Mouse (Mus musculus) gastrocnemius, postnatal 25 days (tissue): ENCODE data around the gene Hoxb5. TPM values are rescaled to one million over a fixed set of nuclear protein-coding genes. Genes with fewer than 3 reads are reported as not detected.

Experiments used
- DNase-seq: peaks from one replicate; pipeline ENCODE4 v3.0.0; 2022
- long read RNA-seq, 2 experiments: library from polyadenylated mRNA; stranded (forward); transcript quantifications; one replicate each; pipeline ENCODE4 v2.0.0; 2021
- total RNA-seq, 2 experiments: library from RNA; stranded (reverse); gene quantifications; 1 replicate in 1 of 2; 2 replicates in 1 of 2; pipeline ENCODE4 v1.2.3; 2021

Gene Hoxb5
- under 1 TPM; 0.38 to 0.64 TPM for total RNA-seq
- long read RNA-seq, experiment 1: 0 reads
- long read RNA-seq, experiment 2, partial matches to known transcripts: 0 of 2 reads
- long read RNA-seq, experiment 2, other reads (novel, unspliced or antisense): 0 of 2 reads

DNA sequence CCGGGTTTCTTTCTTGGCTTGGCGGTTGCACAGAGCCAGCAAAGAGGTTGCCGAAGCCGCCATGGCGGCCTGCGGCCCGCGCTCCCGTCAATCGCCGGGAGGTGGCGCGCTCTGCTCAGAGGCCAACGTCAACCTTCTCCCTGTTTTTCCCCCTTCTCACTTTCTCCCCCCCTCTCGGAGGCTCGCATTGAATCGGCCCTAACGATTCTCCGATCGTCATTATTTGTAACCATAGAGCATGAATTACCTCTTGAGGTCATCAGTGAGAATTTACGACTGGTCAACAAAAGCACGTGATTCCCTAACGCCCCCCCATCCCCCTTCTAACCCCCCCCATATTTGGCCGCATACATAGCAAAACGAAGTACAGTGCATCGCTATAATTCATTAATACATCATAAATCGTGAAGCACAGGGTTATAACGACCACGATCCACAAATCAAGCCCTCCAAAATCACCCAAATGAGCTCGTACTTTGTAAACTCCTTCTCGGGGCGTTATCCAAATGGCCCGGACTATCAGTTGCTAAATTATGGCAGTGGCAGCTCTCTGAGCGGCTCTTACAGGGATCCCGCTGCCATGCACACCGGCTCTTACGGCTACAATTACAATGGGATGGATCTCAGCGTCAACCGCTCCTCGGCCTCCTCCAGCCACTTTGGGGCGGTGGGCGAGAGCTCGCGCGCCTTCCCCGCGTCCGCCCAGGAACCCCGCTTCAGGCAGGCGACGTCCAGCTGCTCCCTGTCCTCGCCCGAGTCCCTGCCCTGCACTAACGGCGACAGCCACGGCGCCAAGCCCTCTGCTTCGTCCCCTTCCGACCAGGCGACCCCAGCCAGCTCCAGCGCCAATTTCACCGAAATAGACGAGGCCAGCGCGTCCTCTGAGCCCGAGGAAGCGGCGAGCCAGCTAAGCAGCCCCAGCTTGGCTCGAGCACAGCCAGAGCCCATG lies at the start of gene Hoxb5:
TSS of gene Hoxb5 (plus strand) at position 186 of the 949 bp plus-strand sequence.
- DNase-seq: peak; percentile 57

- no peak for DNase-seq
Observed at GRCm38 (mm10) chr11:96254221-96254620, 48.9 kb upstream of the Hoxb5 start.

DNA sequence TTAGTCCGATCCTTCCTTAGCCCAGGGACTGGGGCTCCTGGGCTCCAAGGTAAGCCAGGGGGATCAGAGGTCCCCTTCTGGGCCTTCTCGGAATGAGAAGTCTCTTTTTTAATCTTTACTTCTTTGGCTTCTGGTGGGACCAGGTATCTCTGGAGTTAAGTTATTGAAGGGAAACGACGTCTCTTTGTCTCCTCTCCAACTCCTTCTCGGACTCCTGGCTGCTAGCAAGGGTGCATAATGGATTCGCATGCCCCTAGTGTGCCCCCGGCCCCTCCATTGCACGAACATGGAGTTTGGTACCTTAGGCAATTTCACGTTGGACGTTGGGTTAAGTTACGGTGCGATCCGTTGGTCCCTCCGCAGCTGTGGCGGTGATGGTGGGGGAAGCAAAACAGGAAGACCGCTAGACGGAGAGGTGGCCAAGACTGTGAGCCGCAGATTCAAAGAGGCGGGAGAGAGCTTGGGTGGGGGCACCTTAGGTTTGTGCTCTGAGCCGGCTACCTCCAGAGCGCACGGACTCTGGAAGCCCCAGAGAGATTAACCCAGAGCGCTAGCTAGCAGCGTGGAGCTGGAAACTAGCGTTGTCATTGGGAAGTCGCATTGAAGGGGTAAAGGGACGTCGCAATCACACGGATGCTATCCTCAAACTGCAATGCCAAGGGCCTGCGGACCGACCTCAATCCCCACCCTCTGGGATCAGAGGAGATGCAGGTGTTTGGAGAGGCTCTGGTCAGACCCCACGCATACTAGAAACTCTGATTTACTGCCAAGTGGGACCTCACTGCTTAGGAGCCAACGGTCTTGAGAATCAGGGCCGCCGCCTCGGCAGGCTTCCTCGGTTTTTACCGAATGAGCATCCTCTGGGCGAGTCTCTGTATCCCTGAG lies 47.8 kb upstream of the Hoxb5 start:
- no peak for DNase-seq

DNA sequence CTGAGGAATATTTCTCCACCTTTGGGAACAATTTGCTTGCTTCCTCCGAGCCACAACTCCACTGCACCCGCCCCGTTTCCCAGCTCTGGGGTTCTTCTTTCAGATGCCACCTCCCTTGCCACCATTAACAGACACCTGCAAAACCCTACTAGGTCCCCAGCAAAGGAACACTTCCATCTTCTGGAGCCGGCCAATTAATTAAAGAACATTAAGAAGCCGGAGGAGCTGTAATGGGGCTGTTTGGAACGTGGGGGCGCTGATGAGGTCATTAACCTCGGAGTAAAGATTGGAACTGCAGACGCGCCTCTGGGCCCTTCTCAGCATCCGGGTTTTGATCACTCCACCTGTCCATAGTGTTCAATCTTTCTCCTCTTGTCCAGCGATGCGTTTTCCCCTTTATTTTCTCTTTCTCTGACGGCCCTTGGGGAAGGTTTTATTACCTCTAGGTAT lies 47.1 kb upstream of the Hoxb5 start:
- DNase-seq: no peak

DNA sequence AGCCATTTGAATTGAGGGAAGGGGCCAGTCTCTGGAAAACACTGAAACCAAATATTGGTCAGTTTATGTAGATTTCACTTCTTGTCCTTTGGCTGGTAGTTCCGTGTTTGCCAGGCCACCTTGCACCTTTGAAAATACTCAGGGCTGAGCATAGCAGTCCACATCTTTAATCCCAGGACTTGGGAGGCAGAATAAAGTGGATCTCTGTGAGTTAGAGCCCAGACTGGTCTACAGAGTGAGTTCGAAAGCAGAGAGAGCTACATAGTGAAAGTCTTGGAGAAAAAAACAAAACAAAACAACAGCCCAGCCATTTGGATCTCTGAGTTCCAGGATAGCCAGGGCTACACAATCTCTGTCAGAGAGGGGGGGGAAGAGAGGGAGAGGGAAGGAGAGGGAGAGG lies 46.0 kb upstream of the Hoxb5 start:
- DNase-seq: no peak

- no peak for DNase-seq
Observed at GRCm38 (mm10) chr11:96259038-96259437, 44.1 kb upstream of the Hoxb5 start.

DNA sequence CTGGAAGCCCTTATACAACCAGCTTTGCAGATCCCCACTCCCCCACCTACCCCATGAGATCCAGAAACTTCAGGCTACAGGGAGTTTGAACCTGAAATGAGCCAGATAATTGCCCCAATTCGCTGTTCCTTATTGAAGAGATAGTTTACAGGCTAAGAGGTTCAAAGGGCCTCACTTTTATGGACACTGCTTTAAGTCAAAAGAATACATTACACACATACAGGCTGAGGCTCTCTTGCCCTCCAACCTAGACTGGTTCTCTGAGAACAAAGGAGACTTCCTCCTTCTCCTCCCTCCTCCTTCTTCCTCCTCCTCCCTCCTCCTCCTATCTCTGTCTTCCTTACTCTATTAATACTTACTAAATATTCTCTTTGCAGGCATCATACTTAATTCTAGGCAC lies 43.6 kb upstream of the Hoxb5 start:
- DNase-seq: no peak

- no peak for DNase-seq
Observed at GRCm38 (mm10) chr11:96260310-96260970, 42.7 kb upstream of the Hoxb5 start.

GRCm38 (mm10) chr11:96261323-96261890 lies 41.7 kb upstream of the Hoxb5 start:
- DNase-seq: no peak

DNA sequence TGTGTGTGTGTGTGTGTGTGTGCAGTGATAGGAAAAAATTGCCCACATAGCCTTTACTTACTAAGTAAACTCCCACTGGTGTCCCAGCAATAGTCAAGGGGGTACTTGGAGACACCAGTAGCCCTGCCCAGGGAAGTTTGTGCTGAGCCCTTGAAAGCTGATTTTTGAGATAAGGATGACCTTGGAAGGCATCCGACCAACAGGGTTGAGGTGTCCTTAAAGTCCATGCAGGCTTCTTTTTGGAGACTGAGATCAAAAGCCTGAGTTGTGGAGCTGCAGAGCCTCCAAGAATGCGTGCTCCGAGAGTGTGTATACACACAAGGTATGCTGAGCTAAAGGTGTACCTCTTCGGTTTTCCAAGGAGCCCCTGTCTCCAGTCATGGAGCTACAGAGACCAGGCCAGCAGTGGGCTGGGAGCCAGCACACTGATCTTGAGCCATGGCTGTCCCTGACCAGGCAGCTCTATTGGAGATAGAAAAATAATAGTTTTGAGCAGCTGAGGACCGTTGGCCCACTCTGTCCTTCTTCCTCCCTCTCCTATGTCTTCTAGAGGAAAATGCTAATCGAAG lies 40.8 kb upstream of the Hoxb5 start:
- DNase-seq: no peak

- no peak for DNase-seq
Observed at GRCm38 (mm10) chr11:96263636-96264389, 39.3 kb upstream of the Hoxb5 start.

GRCm38 (mm10) chr11:96264390-96265020 lies 38.6 kb upstream of the Hoxb5 start:
- DNase-seq: no peak

DNA sequence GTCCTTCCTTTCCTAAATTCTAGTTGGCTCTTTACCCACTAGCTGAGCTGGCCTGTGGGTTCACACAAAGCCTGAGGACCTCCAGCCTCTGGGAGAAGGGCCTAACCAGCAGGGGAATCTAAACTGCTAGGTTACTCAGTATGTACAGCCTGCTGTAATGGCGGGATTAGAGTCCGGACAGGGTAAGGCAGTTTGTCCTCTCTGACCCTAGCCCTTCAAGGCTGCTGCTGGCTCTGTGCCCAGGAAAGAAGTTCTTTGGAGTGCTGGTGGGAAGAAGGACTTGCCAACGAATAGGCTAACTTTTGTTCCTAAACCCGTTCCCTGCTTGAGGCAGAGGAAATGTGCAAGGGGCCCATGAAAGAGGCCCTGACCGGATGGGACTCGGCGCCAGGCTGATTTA lies 37.2 kb upstream of the Hoxb5 start:
- DNase-seq: no peak

DNA sequence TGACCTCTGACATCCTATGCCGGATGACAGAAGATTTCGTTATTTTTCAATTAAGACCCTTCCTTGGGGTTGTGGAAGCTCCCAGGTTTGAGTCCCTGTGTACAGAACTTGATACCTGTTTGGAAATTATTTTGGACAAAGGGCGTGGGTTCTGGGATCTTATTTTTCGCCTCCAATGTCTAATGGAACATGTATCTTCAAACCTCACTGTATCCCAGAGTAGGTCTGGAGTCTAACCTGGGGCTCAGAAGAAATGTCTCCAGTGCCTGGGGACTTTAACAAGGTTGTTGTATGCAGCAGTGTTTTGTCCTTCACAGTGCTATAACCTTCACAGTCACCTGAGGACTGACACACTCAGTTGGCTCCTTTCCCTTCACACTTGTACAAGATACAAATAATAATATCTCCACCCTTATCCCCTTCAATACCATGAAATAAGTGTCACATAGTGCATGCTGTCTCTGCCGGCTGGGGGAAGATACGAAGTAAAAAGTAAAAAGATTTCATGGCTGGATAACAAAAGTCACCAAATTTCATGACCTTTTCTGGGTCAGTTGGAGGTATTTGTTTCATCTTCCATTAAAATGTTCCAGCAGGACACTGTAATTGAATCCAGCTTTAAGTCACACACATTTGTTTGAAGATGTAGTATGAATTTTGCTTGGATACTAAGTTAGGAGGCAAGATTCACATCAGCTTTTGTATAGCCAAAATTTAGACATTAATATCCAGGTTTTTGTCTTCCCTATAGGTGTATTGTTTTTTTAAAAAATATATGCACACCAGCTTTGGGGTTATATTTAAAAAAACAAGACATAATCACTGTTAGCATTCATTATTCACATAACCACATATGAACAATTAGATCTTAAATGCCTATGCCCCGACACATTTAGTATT lies 35.9 kb upstream of the Hoxb5 start:
- DNase-seq: no peak

DNA sequence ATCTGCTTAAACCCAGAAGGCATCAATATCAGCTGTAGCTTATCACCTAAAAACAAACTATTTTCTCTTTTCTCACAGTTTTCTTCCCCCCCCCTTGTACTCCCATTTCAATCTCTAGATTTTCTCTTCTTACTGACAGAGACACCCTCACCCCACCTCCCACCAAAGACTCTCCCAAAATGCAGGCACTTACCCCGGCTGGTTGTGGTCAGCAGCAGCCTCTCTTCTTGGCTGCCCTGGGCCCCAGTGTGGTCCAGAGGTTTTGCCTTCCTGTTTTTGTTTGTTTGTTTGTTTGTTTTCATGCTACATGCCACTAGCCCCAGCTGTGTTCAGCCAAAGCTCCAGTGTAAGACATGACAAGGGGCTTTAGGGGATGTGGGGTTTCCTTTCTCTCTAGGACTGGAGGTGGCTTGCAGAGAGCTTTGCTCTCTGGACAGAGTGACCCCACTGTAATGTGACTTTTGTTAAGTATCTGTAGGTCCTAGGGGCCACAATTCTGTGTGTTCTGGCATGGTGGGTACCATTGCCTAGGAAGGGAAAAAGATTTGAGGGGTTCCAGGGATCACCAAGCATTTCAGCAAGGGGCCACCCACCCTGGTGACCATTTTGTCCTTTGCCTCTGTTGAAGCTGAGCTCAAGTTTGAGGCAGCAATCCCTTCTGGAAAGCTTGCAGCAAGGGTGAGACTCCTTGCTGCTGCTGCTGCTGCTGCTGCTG lies 34.9 kb upstream of the Hoxb5 start:
- no peak for DNase-seq

- no peak for DNase-seq
Observed at GRCm38 (mm10) chr11:96269869-96270268, 33.3 kb upstream of the Hoxb5 start.

GRCm38 (mm10) chr11:96270996-96271540 lies 32.1 kb upstream of the Hoxb5 start, which contains the start of gene Hoxb9:
Gene Hoxb9 (plus strand): TSS chr11:96271457.
- DNase-seq: no peak

GRCm38 (mm10) chr11:96271541-96272011 lies 31.6 kb upstream of the Hoxb5 start:
- DNase-seq: no peak
